Mouse (Mus musculus) intestine, embryonic 16.5 days (tissue): Measurements from ENCODE around the gene Vdac2. TPM values are rescaled to one million over a fixed set of nuclear protein-coding genes. Genes with fewer than 3 reads are reported as not detected.

Experiments
- ATAC-seq: fragments of 200-750 bp; cut with Nextera tagmentation; 2 replicates; pipeline ENCODE4 v1.8.0; 2017; ENCODE audit warnings: moderate TSS enrichment, moderate library complexity
- H3K27ac ChIP-seq: fragments of 300-500 bp; sonication (generic); 2 replicates; pipeline ENCODE4 v1.5.1; 2014; ENCODE audit warnings: mild to moderate bottlenecking, low read length
- H3K27me3 ChIP-seq: fragments of 300-500 bp; sonication (generic); replicated peaks from 2 replicates; pipeline ENCODE4 v1.6.1; 2014; ENCODE audit warnings: low read length, control low read depth, mixed read lengths; ENCODE audit not compliant: control insufficient read depth, insufficient read depth
- H3K36me3 ChIP-seq: fragments of 300-500 bp; sonication (generic); 2 replicates; pipeline ENCODE4 v1.6.1; 2014; ENCODE audit warnings: low read length, control low read depth; ENCODE audit not compliant: control insufficient read depth, insufficient read depth
- H3K4me1 ChIP-seq: fragments of 300-500 bp; sonication (generic); 2 replicates; pipeline ENCODE4 v1.6.1; 2014; ENCODE audit warnings: low read length, control low read depth, mixed read lengths; ENCODE audit not compliant: control insufficient read depth, insufficient read depth
- H3K4me2 ChIP-seq: fragments of 300-500 bp; sonication (generic); 2 replicates; pipeline ENCODE4 v1.6.1; 2014; ENCODE audit warnings: low read depth, low read length, control low read depth
- H3K4me3 ChIP-seq: fragments of 300-500 bp; sonication (generic); 2 replicates; pipeline ENCODE4 v1.5.1; 2014; ENCODE audit warnings: mild to moderate bottlenecking, low read length
- H3K9ac ChIP-seq: fragments of 300-500 bp; sonication (generic); 2 replicates; pipeline ENCODE4 v1.6.1; 2014; ENCODE audit warnings: low read depth, low read length
- H3K9me3 ChIP-seq: fragments of 300-500 bp; sonication (generic); 2 replicates; pipeline ENCODE4 v1.6.1; 2016; ENCODE audit warnings: low read length, control low read depth; ENCODE audit not compliant: control insufficient read depth
- WGBS: fragments of 180-500 bp; shearing (Covaris S2); extraction: QIAGEN DNeasy Blood & Tissue Kit; methylation state at CpG from one replicate; pipeline ENCODE4 v1.1.7; 2014; 5-methylcytosine and 5-hydroxymethylcytosine counted together
- polyA plus RNA-seq: library from polyadenylated mRNA; unstranded; fragments of >200 nt; fragmentation: Nextera tagmentation; extraction: Ambion mirVana; gene quantifications from 2 replicates; pipeline ENCODE4 v1.2.1, GENCODE M21; 2015

The Vdac2 gene
- polyA plus RNA-seq, 1 experiment from 2014 or later: 422 TPM

DNA sequence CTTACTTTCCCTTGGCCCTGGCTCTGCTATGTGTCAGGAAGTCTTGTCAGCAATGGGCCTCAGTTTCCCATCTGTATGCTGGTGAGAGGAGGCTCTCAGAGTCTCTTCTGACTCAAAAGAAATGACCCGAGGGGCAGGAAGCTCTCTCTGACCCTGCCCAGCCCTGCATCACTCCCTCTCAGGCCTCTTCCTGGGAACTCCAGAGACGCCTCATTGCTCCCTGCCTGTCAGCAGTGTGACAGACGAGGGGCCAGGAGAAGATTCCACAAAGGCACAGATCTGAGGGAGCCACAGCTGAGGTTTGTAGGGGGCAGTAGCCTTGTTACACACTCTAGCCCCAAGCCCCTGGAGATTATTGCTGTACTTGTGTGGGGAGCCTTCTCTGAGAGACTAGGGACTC lies 30.9 kb downstream of the Vdac2 start:
- H3K9ac ChIP-seq: no peak overlapping the region

GRCm38 (mm10) chr14:21856886-21857285 lies 31.8 kb downstream of the Vdac2 start:
- Histone ChIP-seq H3K36me3 (no peaks in the 10 kb centered on the region), H3K9ac (no peak overlapping the region), H3K9me3 (no peaks in the 10 kb centered on the region), H3K4me2 (no peak overlapping the region), H3K27me3 (no peaks in the 10 kb centered on the region), H3K4me3 (no peak overlapping the region), H3K4me1 (peaks cover 11% of the 10 kb centered on the region), H3K27ac (no peak overlapping the region)
- no peak for ATAC-seq
- WGBS: 88% methylated on average over 14 of the region's 14 CpGs

More for the DNA sequence above, 30.9 kb downstream of the Vdac2 start:
- Histone ChIP-seq H3K27ac (no peak overlapping the region), H3K4me3 (no peak overlapping the region), H3K36me3 (no peaks in the 10 kb centered on the region), H3K4me2 (no peak overlapping the region), H3K27me3 (no peaks in the 10 kb centered on the region), H3K9me3 (no peaks in the 10 kb centered on the region), H3K4me1 (peaks cover 11% of the 10 kb centered on the region)
- ATAC-seq: no peak
- WGBS: 48% methylated on average over 3 of the region's 3 CpGs

DNA sequence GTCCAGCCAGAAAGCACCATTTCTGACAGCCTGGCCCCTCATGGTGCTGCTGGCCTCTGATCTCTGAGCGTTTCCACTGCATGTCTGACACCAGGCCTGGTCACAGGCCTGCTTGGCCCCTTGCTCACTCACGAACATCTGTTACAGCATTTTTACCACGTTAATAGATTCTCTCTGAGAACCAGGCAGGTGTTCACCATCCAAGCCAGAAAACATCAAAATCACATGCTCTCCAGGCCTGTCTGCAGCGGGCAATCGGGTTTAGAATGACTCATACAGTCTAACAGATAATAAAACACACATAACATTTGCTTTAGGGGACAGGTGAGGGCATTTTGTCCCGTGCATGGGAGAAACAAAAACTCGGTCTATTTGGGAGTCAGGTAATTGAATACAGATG lies 41.3 kb downstream of the Vdac2 start:
- no peaks in the 10 kb centered on the region for H3K36me3 ChIP-seq
- no peak overlapping the region for H3K9ac ChIP-seq
- peak overlapping the region; percentile 28 for H3K27ac ChIP-seq
- H3K9me3 ChIP-seq: no peaks in the 10 kb centered on the region
- no peak overlapping the region for H3K4me3 ChIP-seq
- peak; percentile 46; the same call in 1 of the 2 replicates for ATAC-seq
- 30% methylated on average over 7 of the region's 7 CpGs for WGBS
- H3K27me3 ChIP-seq: no peaks in the 10 kb centered on the region
- H3K4me2 ChIP-seq: no peak overlapping the region
- H3K4me1 ChIP-seq: peaks cover 4% of the 10 kb centered on the region; the same call in 1 of the 2 replicates

DNA sequence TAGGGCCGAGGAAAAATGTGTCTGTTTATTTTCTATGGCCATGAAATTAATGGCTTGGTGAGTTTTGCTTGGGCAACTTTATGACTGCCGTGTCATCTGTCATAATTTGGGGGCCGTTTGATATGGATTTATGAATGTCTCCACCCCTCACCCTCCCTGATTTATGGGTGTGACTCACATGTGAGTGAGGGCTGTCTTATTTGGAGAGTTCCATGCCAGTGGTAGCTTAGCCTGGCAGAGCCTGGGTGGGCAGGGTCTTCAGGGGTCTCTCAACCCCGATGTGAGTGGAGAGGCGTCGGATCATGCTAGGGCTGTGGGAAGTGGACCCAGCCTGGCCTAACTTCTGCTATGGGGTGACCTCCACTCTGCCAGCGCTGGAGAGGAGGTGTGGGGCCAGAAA lies 41.8 kb downstream of the Vdac2 start:
- no peak overlapping the region for H3K4me3 ChIP-seq
- no peaks in the 10 kb centered on the region for H3K9me3 ChIP-seq
- ATAC-seq: no peak
- no peak overlapping the region for H3K4me2 ChIP-seq
- WGBS: 66% methylated on average over 7 of the region's 7 CpGs
- H3K27me3 ChIP-seq: no peaks in the 10 kb centered on the region
- peaks cover 4% of the 10 kb centered on the region; the same call in 1 of the 2 replicates for H3K4me1 ChIP-seq
- no peak overlapping the region for H3K9ac ChIP-seq
- no peak overlapping the region for H3K27ac ChIP-seq
- no peaks in the 10 kb centered on the region for H3K36me3 ChIP-seq

- Histone ChIP-seq H3K4me3 (no peak overlapping the region), H3K9ac (no peak overlapping the region), H3K4me2 (no peak overlapping the region), H3K9me3 (no peaks in the 10 kb centered on the region), H3K4me1 (peaks cover 13% of the 10 kb centered on the region), H3K27ac (no peak overlapping the region), H3K36me3 (no peaks in the 10 kb centered on the region), H3K27me3 (no peaks in the 10 kb centered on the region)
- no peak for ATAC-seq
- 86% methylated on average over 2 of the region's 2 CpGs for WGBS
These were observed 65.4 kb downstream of the Vdac2 start for GRCm38 (mm10) chr14:21890430-21890829.

DNA sequence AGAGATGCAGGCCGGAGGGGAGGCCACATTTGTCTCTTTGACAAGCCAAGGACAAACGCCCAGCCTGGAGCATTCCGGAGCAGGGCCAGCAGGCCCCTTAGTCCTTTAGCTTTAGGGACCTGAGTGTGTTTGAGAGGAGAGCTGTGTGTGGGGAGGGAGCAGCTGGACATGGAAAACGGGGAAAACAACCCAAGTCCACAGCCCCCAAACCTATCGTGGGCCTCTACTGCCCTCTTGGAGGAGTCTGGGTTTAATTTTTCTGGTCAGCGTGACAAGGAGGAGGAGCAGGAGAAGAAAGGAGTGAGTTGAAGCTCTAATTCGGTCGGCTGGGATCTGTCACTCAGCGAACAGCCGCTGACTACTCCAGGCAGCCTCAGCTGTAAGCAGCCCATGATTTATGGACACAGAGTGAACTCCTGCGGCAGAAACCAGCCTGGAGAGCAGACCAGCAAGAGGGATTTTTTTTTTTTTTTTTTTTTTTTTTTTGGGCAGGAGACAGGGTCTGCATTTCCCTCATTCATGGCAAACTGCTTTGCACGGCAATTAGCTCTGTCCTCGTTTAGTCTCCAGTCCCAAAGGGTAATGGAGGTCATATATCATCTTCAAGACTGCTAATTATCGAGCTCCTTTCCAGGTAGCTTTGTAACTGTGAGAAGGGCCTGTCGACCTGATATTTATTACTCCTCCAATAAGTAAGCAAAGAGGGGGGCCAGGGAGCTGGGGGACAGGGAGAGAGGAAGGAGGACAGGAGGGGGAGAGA lies 66.7 kb downstream of the Vdac2 start:
- peak overlapping the region; percentile 24; the same call in 1 of the 2 replicates for H3K9ac ChIP-seq
- H3K4me2 ChIP-seq: peak overlapping the region; percentile 27; the same call in 1 of the 2 replicates
- no peaks in the 10 kb centered on the region for H3K27me3 ChIP-seq
- H3K27ac ChIP-seq: peak overlapping the region; percentile 68
- H3K4me1 ChIP-seq: peaks cover 13% of the 10 kb centered on the region
- H3K36me3 ChIP-seq: no peaks in the 10 kb centered on the region
- H3K4me3 ChIP-seq: no peak overlapping the region
- WGBS: 10% methylated on average over 15 of the region's 15 CpGs
- peak; percentile 86 for ATAC-seq
- H3K9me3 ChIP-seq: no peaks in the 10 kb centered on the region

- Histone ChIP-seq H3K4me2 (no peak overlapping the region), H3K27ac (peak overlapping the region; percentile 68; the same call in 1 of the 2 replicates), H3K36me3 (no peaks in the 10 kb centered on the region), H3K27me3 (no peaks in the 10 kb centered on the region), H3K4me1 (peaks cover 13% of the 10 kb centered on the region), H3K9me3 (no peaks in the 10 kb centered on the region), H3K9ac (no peak overlapping the region), H3K4me3 (no peak overlapping the region)
- WGBS: 42% methylated on average over 6 of the region's 6 CpGs
- no peak for ATAC-seq
These were observed 67.3 kb downstream of the Vdac2 start for GRCm38 (mm10) chr14:21892341-21892659.

Other genes starting within 250 kb of the Vdac2 start
- not detected in 2 replicates for gene Dupd1, start 110.7 kb upstream of the Vdac2 start, polyA plus RNA-seq
- gene Samd8, start 74.7 kb upstream of the Vdac2 start, polyA plus RNA-seq: 11.4 and 12.5 TPM in 2 replicates
- gene Dusp13, start 74.1 kb upstream of the Vdac2 start, polyA plus RNA-seq: not detected in 2 replicates
- gene Comtd1, start 23.7 kb downstream of the Vdac2 start, polyA plus RNA-seq: 88.2 and 89.1 TPM in 2 replicates
- 5.1 and 7.2 TPM in 2 replicates for gene Zfp503, start 164.4 kb downstream of the Vdac2 start, polyA plus RNA-seq
- 0.53 and 0.81 TPM in 2 replicates for gene Lrmda, start 194.5 kb downstream of the Vdac2 start, polyA plus RNA-seq